ENCODE assay signal across 11 mouse cellular contexts in the genomic region with DNA sequence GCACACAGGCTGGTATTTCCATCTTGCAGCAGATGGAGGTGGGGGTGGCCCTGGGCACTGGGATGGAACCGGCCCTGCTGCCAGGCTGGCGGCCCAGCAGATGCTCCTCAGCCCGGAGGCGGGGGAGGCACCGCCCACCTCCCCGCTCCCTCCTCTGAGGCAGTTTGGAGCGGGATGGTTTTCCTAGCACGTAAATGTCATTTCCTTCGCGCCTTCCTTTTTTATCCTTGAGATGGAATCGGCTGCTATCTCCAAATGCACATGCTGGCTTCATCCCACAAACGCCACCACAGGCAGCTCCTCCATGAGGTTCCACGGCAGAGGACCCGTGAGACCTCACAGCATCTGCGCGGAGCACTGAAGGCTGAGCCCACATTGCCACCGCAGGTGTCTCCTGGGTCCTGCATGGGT.
DNase-seq lines count a peak whose midpoint lies in the region; ATAC-seq lines count a peak whose summit lies in the region.
"Had no signal": no experiment of that assay in that cellular context is flagged by ENCODE, and none has a peak within 500 bp of the region (broad histone marks: within the 10 kb centered on the region; RNA-seq: fewer than 3 reads in every experiment).

No protein-coding gene starts in this region.

- DNase-seq in kidney, adult 9 months, result no peak
- DNase-seq in cerebellum, postnatal 10 days, result peak; percentile 92 to 95
- peak; percentile 94 for DNase-seq in layer of hippocampus, adult 9-11 months
- DNase-seq in right cerebral cortex, postnatal 10 days (ENCODE audit: low spot score in 2 of 2), result peak; percentile 92 to 95
- no peak for DNase-seq in spleen, postnatal 14 days (ENCODE audit: low spot score in 2 of 2)
- no peak for DNase-seq in heart, postnatal 4 days
- DNase-seq: thymus, postnatal 14 days had no signal

- 0 out of 2 replicates have a peak, but pooled peaks cover 2% of the 10 kb centered on the region for H3K9me3 ChIP-seq in kidney, embryonic 14.5 days (ENCODE audit: control insufficient read depth, low read length)
- H3K9me3 ChIP-seq: intestine, embryonic 15.5 days; midbrain, embryonic 13.5 days had no signal

- H3K4me2 ChIP-seq in kidney, embryonic 14.5 days (replicated peaks; ENCODE audit: low read depth, low read length), result no peak overlapping the region
- H3K4me2 ChIP-seq: intestine, embryonic 15.5 days; midbrain, embryonic 13.5 days had no signal

- no peaks in the 10 kb centered on the region; the same call in 1 of the 2 replicates for H3K4me1 ChIP-seq in kidney, embryonic 14.5 days (ENCODE audit: control insufficient read depth, insufficient read depth, low read length)
- H3K4me1 ChIP-seq: intestine, embryonic 15.5 days had no signal

- H3K36me3 ChIP-seq in kidney, embryonic 14.5 days (ENCODE audit: control insufficient read depth, insufficient read depth, low read length), result no peaks in the 10 kb centered on the region
- H3K36me3 ChIP-seq: intestine, embryonic 15.5 days; midbrain, embryonic 13.5 days had no signal

- no peaks in the 10 kb centered on the region for H3K27me3 ChIP-seq in kidney, embryonic 14.5 days (ENCODE audit: control insufficient read depth, insufficient read depth, low read length)
- H3K27me3 ChIP-seq: intestine, embryonic 15.5 days had no signal

- no peak overlapping the region for H3K9ac ChIP-seq in kidney, embryonic 14.5 days (ENCODE audit: low read depth, low read length)
- H3K9ac ChIP-seq: intestine, embryonic 15.5 days; midbrain, embryonic 13.5 days had no signal

- 78% methylated on average over 17 of the region's 17 CpGs for WGBS in kidney, embryonic 14.5 days

- no peak overlapping the region for H3K27ac ChIP-seq in kidney, embryonic 14.5 days (ENCODE audit: low read depth, low read length)
- H3K27ac ChIP-seq: intestine, embryonic 15.5 days; midbrain, embryonic 13.5 days had no signal

- H3K4me3 ChIP-seq in kidney, embryonic 14.5 days (ENCODE audit: low read length), result no peak overlapping the region
- H3K4me3 ChIP-seq: intestine, embryonic 15.5 days; midbrain, embryonic 13.5 days had no signal

- peak; percentile 25; the same call in 1 of the 2 replicates for ATAC-seq in kidney, embryonic 14.5 days (ENCODE audit: low FRiP score, low TSS enrichment)
- no peak for ATAC-seq in monocyte, adult 5-6 weeks (replicated peaks; ENCODE audit: insufficient number of reproducible peaks, low FRiP score, low TSS enrichment, poor library complexity, severe bottlenecking)
- ATAC-seq: intestine, embryonic 15.5 days; midbrain, embryonic 13.5 days had no signal

Comparison
In these comparisons a context has a peak if more than half of its experiments do, and no peak if none do; other contexts are left out.
1. DNase-seq: peak in cerebellum, postnatal 10 days (2 of 2), layer of hippocampus, adult 9-11 months (single experiment) and right cerebral cortex, postnatal 10 days (2 of 2); none in kidney, adult 9 months (single experiment), spleen, postnatal 14 days (0 of 2) and heart, postnatal 4 days (single experiment).